Comparison of ENCODE assay signal across 11 mouse cellular contexts in genomic region chr15:36969794-36970193, GRCm38 (mm10). TPM values are rescaled to one million over a fixed set of nuclear protein-coding genes. Genes with fewer than 3 reads are reported as not detected.
DNase-seq lines count a peak whose midpoint lies in the region; ATAC-seq and TF ChIP-seq lines count a peak whose summit lies in the region.
"Had no signal": no experiment of that assay in that cellular context is flagged by ENCODE, and none has a peak within 500 bp of the region (broad histone marks: within the 10 kb centered on the region; RNA-seq: fewer than 3 reads in every experiment).

No protein-coding gene starts in this region.

- TF ChIP-seq RAD21 in CH12.LX (IDR thresholded peaks at IDR 0.05; ENCODE audit: low read depth, low read length), result peak; percentile 42

- no peak overlapping the region for H3K4me2 ChIP-seq in lung, embryonic 14.5 days
- H3K4me2 ChIP-seq in CH12.LX (ENCODE audit: insufficient read depth, low read depth, poor library complexity, severe bottlenecking), result no peak overlapping the region
- H3K4me2 ChIP-seq: neural tube, embryonic 12.5 days had no signal

- no peak overlapping the region for H3K9ac ChIP-seq in lung, embryonic 14.5 days
- no peak overlapping the region for H3K9ac ChIP-seq in CH12.LX (ENCODE audit: insufficient read depth, low read depth)
- H3K9ac ChIP-seq: neural tube, embryonic 12.5 days had no signal

- H3K79me2 ChIP-seq in CH12.LX (replicated peaks; ENCODE audit: control insufficient read depth, extremely low read depth, insufficient read depth, poor library complexity, severe bottlenecking), result no peaks in the 10 kb centered on the region

- 75% methylated on average over 5 of the region's 5 CpGs for WGBS in lung, embryonic 14.5 days

- peaks cover 7% of the 10 kb centered on the region; the same call in 1 of the 2 replicates for H3K4me1 ChIP-seq in lung, embryonic 14.5 days (ENCODE audit: insufficient read depth)
- H3K4me1 ChIP-seq in CH12.LX (ENCODE audit: control insufficient read depth in 1 of 2, insufficient read depth in 2 of 2), result peaks cover 5 to 33% of the 10 kb centered on the region in 2 experiments

- TF ChIP-seq EP300 in CH12.LX (IDR thresholded peaks at IDR 0.05; ENCODE audit: low read length), result no peak

- no peak overlapping the region for H3K4me3 ChIP-seq in lung, embryonic 14.5 days (ENCODE audit: low read depth, low read length)
- H3K4me3 ChIP-seq in CH12.LX (replicated peaks in 1 of 3; ENCODE audit: low read depth in 2 of 3, low read length in 2 of 3, poor library complexity in 1 of 3), result no peak overlapping the region
- H3K4me3 ChIP-seq: limb, embryonic 10.5 days; neural tube, embryonic 12.5 days had no signal

- dilution Hi-C loops in CH12.LX (cut with MboI; ENCODE audit: extremely low pct_ligation_motif_present, extremely low pct_unique_long_range_greater_than_20kb, low sequenced_read_pairs), result no loop called here

- H3K27ac ChIP-seq in lung, embryonic 14.5 days (ENCODE audit: low read depth), result no peak overlapping the region
- no peak overlapping the region for H3K27ac ChIP-seq in CH12.LX (ENCODE audit: insufficient read depth, low read depth)
- H3K27ac ChIP-seq: limb, embryonic 10.5 days; macrophage; neural tube, embryonic 12.5 days had no signal

- no peaks in the 10 kb centered on the region for H3K27me3 ChIP-seq in lung, embryonic 14.5 days (ENCODE audit: insufficient read depth, low read length)
- H3K27me3 ChIP-seq in CH12.LX (replicated peaks), result no peaks in the 10 kb centered on the region
- H3K27me3 ChIP-seq: neural tube, embryonic 12.5 days had no signal

- H3K9me3 ChIP-seq in lung, embryonic 14.5 days (ENCODE audit: low read depth, low read length), result no peaks in the 10 kb centered on the region
- H3K9me3 ChIP-seq in CH12.LX (replicated peaks; ENCODE audit: low read length), result peaks cover 2% of the 10 kb centered on the region
- H3K9me3 ChIP-seq: limb, embryonic 10.5 days; neural tube, embryonic 12.5 days had no signal

- TF ChIP-seq POLR2A in CH12.LX (IDR thresholded peaks at IDR 0.05; ENCODE audit: low read depth, low read length), result no peak

- no peaks in the 10 kb centered on the region for H3K36me3 ChIP-seq in lung, embryonic 14.5 days (ENCODE audit: insufficient read depth)
- peaks cover 0 to 2% of the 10 kb centered on the region in 2 experiments for H3K36me3 ChIP-seq in CH12.LX (replicated peaks in 1 of 2; ENCODE audit: control insufficient read depth in 1 of 2, insufficient read depth in 1 of 2, low read length in 1 of 2)
- H3K36me3 ChIP-seq: limb, embryonic 10.5 days; neural tube, embryonic 12.5 days had no signal

- peak; percentile 35 for TF ChIP-seq CTCF in lung, embryonic 14.5 days (IDR thresholded peaks at IDR 0.05; ENCODE audit: low read depth)
- TF ChIP-seq CTCF in CH12.LX (conservative IDR thresholded peaks at IDR 0.05 in 1 of 2, IDR thresholded peaks at IDR 0.05 in 1 of 2; ENCODE audit: low read depth in 2 of 2, low read length in 2 of 2), result peak; percentile 46 to 52

- in situ Hi-C loops in CH12.LX (cut with MboI; ENCODE audit: low pct_ligation_motif_present, low pct_unique_long_range_greater_than_20kb, low sequenced_read_pairs), result loop anchor here (5.0 kb wide), 1 partner anchor 37 kb away; no protein-coding TSS in a partner anchor

- DNase-seq in embryo, embryonic 10.5 days (ENCODE audit: low spot score), result peak; percentile 21
- DNase-seq in embryo, embryonic 11 days, result no peak
- peak; percentile 31 for DNase-seq in lung, embryonic 14.5 days
- DNase-seq in lung, postnatal 14 days, result no peak
- no peak for DNase-seq in CH12.LX (ENCODE audit: extremely low read depth)
- peak; percentile 31 for DNase-seq in induced T-regulatory cell, adult 2 months (ENCODE audit: low read depth)
- no peak for DNase-seq in kidney, postnatal 10 days
- no peak for DNase-seq in right cerebral cortex, postnatal 10 days (ENCODE audit: low spot score in 2 of 2)

- no peak for ATAC-seq in lung, embryonic 14.5 days (ENCODE audit: insufficient read depth)

TF ChIP-seq in CH12.LX, 34 proteins besides CTCF, POLR2A, EP300 and RAD21:
- TF ChIP-seq HCFC1 (IDR thresholded peaks at IDR 0.05; ENCODE audit: low read depth, low read length) (no peak), SMC3 (IDR thresholded peaks at IDR 0.05; ENCODE audit: low read depth, low read length) (peak; percentile 41), ETS1 (conservative IDR thresholded peaks at IDR 0.05; ENCODE audit: low read depth, low read length) (no peak)

RNA-seq across cellular contexts. Expression of gene Zfp706, which starts 37.8 kb away (rescaled TPM):
- 417 and 428 TPM in 2 replicates for polyA plus RNA-seq in lung, embryonic 14.5 days (2014; fragmentation: Nextera tagmentation; extraction: Ambion mirVana)
- total RNA-seq in CH12.LX (2012; rRNA removed), result 52.0 and 88.7 TPM in 2 replicates
- 285 and 293 TPM in 2 replicates for total RNA-seq in CH12.LX (2014; rRNA removed)
- polyA plus RNA-seq in CH12.LX (2012; ENCODE audit: insufficient read length, low read depth), result 384 and 583 TPM in 2 replicates

Comparison
In these comparisons a context has a peak if more than half of its experiments do, and no peak if none do; other contexts are left out.
1. DNase-seq: peak in embryo, embryonic 10.5 days (single experiment), lung, embryonic 14.5 days (single experiment) and induced T-regulatory cell, adult 2 months (single experiment); none in embryo, embryonic 11 days (single experiment), lung, postnatal 14 days (single experiment), CH12.LX (single experiment), kidney, postnatal 10 days (single experiment) and right cerebral cortex, postnatal 10 days (0 of 2).